In the genomic region with DNA sequence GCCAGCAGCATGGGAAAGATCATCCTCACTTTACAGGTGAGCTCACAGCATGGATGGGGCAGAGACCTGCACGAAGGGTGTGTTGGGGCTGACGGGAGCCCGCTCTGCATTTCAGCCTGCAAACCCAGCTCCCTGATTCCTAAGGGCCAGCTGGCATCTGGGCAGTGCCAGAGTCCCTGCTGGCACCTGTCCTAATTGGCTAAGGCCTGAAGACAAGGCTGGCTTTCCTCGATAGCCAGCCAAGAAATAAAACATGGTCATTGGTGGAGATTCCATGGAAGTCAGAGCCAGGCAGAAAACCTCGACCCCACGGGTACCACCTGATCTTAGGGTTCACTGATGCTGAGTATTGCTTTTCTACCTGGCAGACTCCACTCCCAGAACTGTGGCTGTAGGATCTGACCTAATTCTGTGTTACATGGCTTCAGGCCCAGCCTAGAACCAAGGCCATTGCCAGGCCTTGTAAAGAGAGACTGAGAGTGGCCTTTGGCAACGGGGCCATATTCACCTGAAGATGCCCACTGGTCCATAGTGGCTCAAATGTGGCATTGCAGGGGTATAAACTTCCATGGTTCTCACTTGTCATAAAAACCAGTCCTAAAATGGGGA, we compare ENCODE assay signal across 11 mouse cellular contexts. TPM values are rescaled to one million over a fixed set of nuclear protein-coding genes. Genes with fewer than 3 reads are reported as not detected.
DNase-seq lines count a peak whose midpoint lies in the region; ATAC-seq lines count a peak whose summit lies in the region.
"Had no signal": no experiment of that assay in that cellular context is flagged by ENCODE, and none has a peak within 500 bp of the region (broad histone marks: within the 10 kb centered on the region; RNA-seq: fewer than 3 reads in every experiment).

No protein-coding gene starts in this region.

- no peak for DNase-seq in hindbrain, embryonic 14.5 days (ENCODE audit: low spot score)
- DNase-seq in right cerebral cortex, postnatal 10 days (ENCODE audit: low spot score in 2 of 2), result peak; percentile 73 to 77
- no peak for DNase-seq in right cerebral cortex, postnatal 25 days
- DNase-seq in cerebellum, adult 9-10 months, result peak; percentile 95
- no peak for DNase-seq in lung, postnatal 14 days
- DNase-seq: kidney, adult 18-20 months; liver; lung, postnatal 36 days; thymus, postnatal 36 days had no signal

- H3K4me3 ChIP-seq in hindbrain, embryonic 15.5 days, result no peak overlapping the region
- no peak overlapping the region for H3K4me3 ChIP-seq in hindbrain, embryonic 14.5 days (replicated peaks; ENCODE audit: low read length)

- H3K36me3 ChIP-seq in hindbrain, embryonic 15.5 days, result no peaks in the 10 kb centered on the region
- H3K36me3 ChIP-seq in hindbrain, embryonic 14.5 days (replicated peaks; ENCODE audit: control insufficient read depth, insufficient read depth), result no peaks in the 10 kb centered on the region

- no peak overlapping the region for H3K4me2 ChIP-seq in hindbrain, embryonic 15.5 days
- no peak overlapping the region for H3K4me2 ChIP-seq in hindbrain, embryonic 14.5 days (replicated peaks)

- no peak overlapping the region for H3K27ac ChIP-seq in hindbrain, embryonic 15.5 days (replicated peaks)
- H3K27ac ChIP-seq in hindbrain, embryonic 14.5 days, result no peak overlapping the region

- H3K9me3 ChIP-seq in hindbrain, embryonic 15.5 days, result no peaks in the 10 kb centered on the region
- no peaks in the 10 kb centered on the region for H3K9me3 ChIP-seq in hindbrain, embryonic 14.5 days (ENCODE audit: control insufficient read depth, low read length)

- H3K4me1 ChIP-seq in hindbrain, embryonic 15.5 days (replicated peaks), result peaks cover 16% of the 10 kb centered on the region; the same call in 1 of the 2 replicates
- peaks cover 14% of the 10 kb centered on the region for H3K4me1 ChIP-seq in hindbrain, embryonic 14.5 days (replicated peaks; ENCODE audit: control insufficient read depth, insufficient read depth, low read length)

- 56% methylated on average over 7 of the region's 7 CpGs for WGBS in hindbrain, embryonic 15.5 days
- 63% methylated on average over 7 of the region's 7 CpGs for WGBS in hindbrain, embryonic 14.5 days

- H3K9ac ChIP-seq in hindbrain, embryonic 15.5 days, result no peak overlapping the region
- no peak overlapping the region for H3K9ac ChIP-seq in hindbrain, embryonic 14.5 days

- H3K27me3 ChIP-seq in hindbrain, embryonic 15.5 days, result no peaks in the 10 kb centered on the region
- no peaks in the 10 kb centered on the region for H3K27me3 ChIP-seq in hindbrain, embryonic 14.5 days (ENCODE audit: control insufficient read depth, insufficient read depth, low read length)

- ATAC-seq in hindbrain, embryonic 15.5 days (ENCODE audit: low FRiP score, low read depth), result peak; percentile 51; the same call in 1 of the 2 replicates
- ATAC-seq in hindbrain, embryonic 14.5 days (ENCODE audit: low FRiP score), result no peak
- no peak for ATAC-seq in activated CD4-positive, CD25-positive, alpha-beta regulatory T cell, adult 4 months

RNA-seq across cellular contexts. Expression of a gene that starts 34.4 kb away (rescaled TPM):
- polyA plus RNA-seq in hindbrain, embryonic 15.5 days (2015; fragmentation: Nextera tagmentation; extraction: Ambion mirVana), result 86.6 and 123 TPM in 2 replicates
- polyA plus RNA-seq in hindbrain, embryonic 14.5 days (2014; fragmentation: Nextera tagmentation; extraction: Ambion mirVana), result 99.4 and 106 TPM in 2 replicates
- polyA plus RNA-seq in activated CD4-positive, CD25-positive, alpha-beta regulatory T cell, adult 4 months (2017; shearing (Covaris generic)), result 10 to 100 TPM; 70.9 to 73.5 TPM

Comparison
In these comparisons a context has a peak if more than half of its experiments do, and no peak if none do; other contexts are left out.
1. DNase-seq: peak in right cerebral cortex, postnatal 10 days (2 of 2) and cerebellum, adult 9-10 months (single experiment); none in hindbrain, embryonic 14.5 days (single experiment), right cerebral cortex, postnatal 25 days (single experiment) and lung, postnatal 14 days (single experiment).